Mouse (Mus musculus): ENCODE measurements around the gene 4921536K21Rik. TPM values are rescaled to one million over a fixed set of nuclear protein-coding genes. Genes with fewer than 3 reads are reported as not detected.

4921536K21Rik gene
- total and polyA plus RNA-seq, 3 experiments = 0.08 to 0.40 TPM; not detected in 1

- Histone ChIP-seq H3K4me1 (ENCODE audit: control insufficient read depth in 1 of 2, insufficient read depth in 2 of 2, low read length in 2 of 2) (peaks cover 9 to 30% of the 10 kb centered on the region in 2 experiments; a peak in 3 of 4 replicates), H3K9me3 (replicated peaks; ENCODE audit: insufficient read depth, low read length) (no peaks in the 10 kb centered on the region), H3K4me3 (ENCODE audit: control insufficient read depth in 1 of 2, insufficient read depth in 1 of 2, low read depth in 2 of 2, low read length in 2 of 2) (peak overlapping the region; percentile 8 to 12; a peak in 3 of 4 replicates), H3K27ac (ENCODE audit: control insufficient read depth, low read depth, low read length) (peak overlapping the region; percentile 8; the same call in 1 of the 2 replicates), H3K36me3 (ENCODE audit: control insufficient read depth in 1 of 2, insufficient read depth in 2 of 2, low read length in 2 of 2) (peaks cover 0 to 10% of the 10 kb centered on the region in 2 experiments; a peak in 2 of 4 replicates), H3K79me2 (ENCODE audit: control insufficient read depth, insufficient read depth, low read length, poor library complexity) (peaks cover 17% of the 10 kb centered on the region), H3K9ac (ENCODE audit: control insufficient read depth, low read depth, low read length, poor library complexity, severe bottlenecking) (peak overlapping the region; percentile 30; the same call in 1 of the 2 replicates), H3K27me3 (ENCODE audit: control insufficient read depth in 1 of 2, insufficient read depth in 2 of 2, low read length in 2 of 2) (no peaks in the 10 kb centered on the region)
- DNase-seq (ENCODE audit: low read depth, low spot score) = peak; percentile 56
- TF ChIP-seq USF1 (IDR thresholded peaks at IDR 0.05; ENCODE audit: low read depth, low read length) (peak; percentile 84), SIN3A (IDR thresholded peaks at IDR 0.05; ENCODE audit: low read length) (peak; percentile 13; the same call in 1 of the 2 replicates), MAX (IDR thresholded peaks at IDR 0.05; ENCODE audit: low read length) (peak; percentile 23; the same call in 1 of the 2 replicates), CTCF (IDR thresholded peaks at IDR 0.05 in 2 of 3, conservative IDR thresholded peaks at IDR 0.05 in 1 of 3; ENCODE audit: control insufficient read depth in 1 of 3, insufficient read depth in 1 of 3, low read depth in 2 of 3, low read length in 3 of 3, poor library complexity in 1 of 3, severe bottlenecking in 1 of 3) (peak; percentile 12 to 45 (median 37); a peak in 4 of 6 replicates), TAL1 (IDR thresholded peaks at IDR 0.05; ENCODE audit: low read length) (no peak), MXI1 (IDR thresholded peaks at IDR 0.05; ENCODE audit: low read depth, low read length) (peak; percentile 8; the same call in 1 of the 2 replicates), TBP (IDR thresholded peaks at IDR 0.05; ENCODE audit: low read depth, low read length) (no peak), MYC (IDR thresholded peaks at IDR 0.05; ENCODE audit: low read depth, low read length) (peak; percentile 81), E2F4 (IDR thresholded peaks at IDR 0.05; ENCODE audit: borderline replicate concordance, low read depth, low read length) (no peak), USF2 (IDR thresholded peaks at IDR 0.05; ENCODE audit: borderline replicate concordance in 1 of 2, insufficient read depth in 1 of 2, low read depth in 1 of 2, low read length in 2 of 2) (0 out of 4 replicates have a peak, but pooled peaks of 1 of the 2 experiments have one; percentile 32), EP300 (IDR thresholded peaks at IDR 0.05; ENCODE audit: low read depth in 1 of 2, low read length in 2 of 2) (peak in 1 of 2 experiments; percentile 30; a peak in 1 of 4 replicates), BHLHE40 (IDR thresholded peaks at IDR 0.05; ENCODE audit: borderline replicate concordance, low read depth, low read length) (peak; percentile 71; the same call in 1 of the 2 replicates), TCF12 (IDR thresholded peaks at IDR 0.05; ENCODE audit: low read depth, low read length) (0 out of 2 replicates have a peak, but pooled peaks have one; percentile 5)
Observed at GRCm38 (mm10) chr11:3910513-3911310, 15.8 kb upstream of the 4921536K21Rik start.

GRCm38 (mm10) chr11:3909236-3909635 is 14.3 kb upstream of the 4921536K21Rik start:
- no peak overlapping the region for H3K9ac ChIP-seq (ENCODE audit: control insufficient read depth, low read depth, low read length, poor library complexity, severe bottlenecking)
- H3K27me3 ChIP-seq (ENCODE audit: control insufficient read depth in 1 of 2, insufficient read depth in 2 of 2, low read length in 2 of 2) = no peaks in the 10 kb centered on the region
- H3K79me2 ChIP-seq (ENCODE audit: control insufficient read depth, insufficient read depth, low read length, poor library complexity) = peaks cover 17% of the 10 kb centered on the region
- H3K4me1 ChIP-seq (ENCODE audit: control insufficient read depth in 1 of 2, insufficient read depth in 2 of 2, low read length in 2 of 2) = peaks cover 9 to 30% of the 10 kb centered on the region in 2 experiments; a peak in 3 of 4 replicates
- H3K9me3 ChIP-seq (replicated peaks; ENCODE audit: insufficient read depth, low read length) = no peaks in the 10 kb centered on the region
- DNase-seq (ENCODE audit: low read depth, low spot score) = no peak
- H3K36me3 ChIP-seq (ENCODE audit: control insufficient read depth in 1 of 2, insufficient read depth in 2 of 2, low read length in 2 of 2) = peaks cover 0 to 10% of the 10 kb centered on the region in 2 experiments; a peak in 2 of 4 replicates
- H3K4me3 ChIP-seq (ENCODE audit: control insufficient read depth in 1 of 2, insufficient read depth in 1 of 2, low read depth in 2 of 2, low read length in 2 of 2) = no peak overlapping the region
- no peak overlapping the region for H3K27ac ChIP-seq (ENCODE audit: control insufficient read depth, low read depth, low read length)
- TF ChIP-seq NELFE (IDR thresholded peaks at IDR 0.05; ENCODE audit: low read depth, low read length) (no peak), ZNF384 (IDR thresholded peaks at IDR 0.05; ENCODE audit: low read depth, low read length) (no peak), MYB (IDR thresholded peaks at IDR 0.05; ENCODE audit: low read depth, low read length) (no peak), MXI1 (IDR thresholded peaks at IDR 0.05; ENCODE audit: low read depth, low read length) (no peak), POLR2AphosphoS5 (IDR thresholded peaks at IDR 0.05; ENCODE audit: borderline replicate concordance, low read depth, low read length) (no peak), POLR2AphosphoS2 (IDR thresholded peaks at IDR 0.05; ENCODE audit: low read length) (no peak), HCFC1 (IDR thresholded peaks at IDR 0.05; ENCODE audit: low read depth, low read length) (no peak), TBP (IDR thresholded peaks at IDR 0.05; ENCODE audit: low read depth, low read length) (no peak), CHD2 (IDR thresholded peaks at IDR 0.05; ENCODE audit: low read length) (no peak), POLR2A (IDR thresholded peaks at IDR 0.05; ENCODE audit: control insufficient read depth in 1 of 2, insufficient read depth in 1 of 2, low read depth in 1 of 2, low read length in 2 of 2, poor library complexity in 1 of 2) (no peak), MEF2A (IDR thresholded peaks at IDR 0.05; ENCODE audit: extremely low read depth, insufficient replicate concordance, low read depth, low read length, poor library complexity, severe bottlenecking) (no peak), CTCF (IDR thresholded peaks at IDR 0.05 in 2 of 3, conservative IDR thresholded peaks at IDR 0.05 in 1 of 3; ENCODE audit: control insufficient read depth in 1 of 3, insufficient read depth in 1 of 3, low read depth in 2 of 3, low read length in 3 of 3, poor library complexity in 1 of 3, severe bottlenecking in 1 of 3) (no peak), ELF1 (IDR thresholded peaks at IDR 0.05; ENCODE audit: low read depth, low read length) (no peak), ETS1 (IDR thresholded peaks at IDR 0.05; ENCODE audit: low read depth, low read length) (no peak), ZC3H11A (IDR thresholded peaks at IDR 0.05; ENCODE audit: low read depth, low read length) (no peak), GATA1 (IDR thresholded peaks at IDR 0.05; ENCODE audit: low read depth, low read length) (no peak)

Measured in MEL (cell line).